Mouse (Mus musculus) spleen, adult 2 months (tissue): ENCODE data around the gene Nutf2-ps1. TPM values are rescaled to one million over a fixed set of nuclear protein-coding genes. Genes with fewer than 3 reads are reported as not detected.

Experiments
- DNase-seq, 2 experiments: peaks; one replicate each; pipeline versions ENCODE4 v3.0.0 to v3.0.0-alpha.2; 2012 to 2021; ENCODE audit warnings: low spot score in 2 of 2, low read depth in 1 of 2
- H3K27ac ChIP-seq: fragments of 200-500 bp; 2 replicates; pipeline ENCODE4 v1.5.1; 2012; ENCODE audit warnings: low read length, inconsistent platforms; ENCODE audit not compliant: insufficient read depth
- H3K27me3 ChIP-seq: fragments of 200-500 bp; 2 replicates; pipeline ENCODE4 v1.6.1; 2012; ENCODE audit warnings: mild to moderate bottlenecking, moderate library complexity, low read length, inconsistent platforms; ENCODE audit not compliant: control insufficient read depth, insufficient read depth
- H3K36me3 ChIP-seq: fragments of 200-500 bp; 2 replicates; pipeline ENCODE4 v1.6.1; 2012; ENCODE audit warnings: mild to moderate bottlenecking, low read length, inconsistent platforms; ENCODE audit not compliant: control insufficient read depth, insufficient read depth
- H3K4me1 ChIP-seq: fragments of 200-500 bp; 2 replicates; pipeline ENCODE4 v1.6.1; 2011; ENCODE audit warnings: inconsistent platforms; ENCODE audit not compliant: control insufficient read depth, insufficient read depth, insufficient read length
- H3K4me3 ChIP-seq: fragments of 200-500 bp; 2 replicates; pipeline ENCODE4 v1.5.1; 2011; ENCODE audit warnings: mild to moderate bottlenecking, inconsistent platforms; ENCODE audit not compliant: insufficient read depth, insufficient read length; ENCODE audit errors: extremely low read depth
- CTCF ChIP-seq: fragments of 200-500 bp; IDR thresholded peaks from 2 replicates; pipeline ENCODE4 v1.5.1; 2011; ENCODE audit warnings: mild to moderate bottlenecking, inconsistent platforms; ENCODE audit not compliant: insufficient read depth, insufficient read length, insufficient replicate concordance; ENCODE audit errors: extremely low read depth
- POLR2A ChIP-seq: fragments of 200-500 bp; IDR thresholded peaks from 2 replicates; pipeline ENCODE4 v1.6.1; 2011; ENCODE audit warnings: low read depth, low read length, inconsistent platforms
- WGBS: fragments of 180-500 bp; shearing (Covaris S2); methylation state at CpG from one replicate; pipeline ENCODE4 v1.1.7; 2018; 5-methylcytosine and 5-hydroxymethylcytosine counted together
- polyA plus RNA-seq: library from polyadenylated mRNA; depleted of rRNA; stranded (reverse); fragments of >200 nt; gene quantifications from 2 replicates; pipeline ENCODE4 v1.2.3, GENCODE M21; 2012; rRNA removed

The Nutf2-ps1 gene
- polyA plus RNA-seq, 1 experiment: 63.5 TPM

DNA sequence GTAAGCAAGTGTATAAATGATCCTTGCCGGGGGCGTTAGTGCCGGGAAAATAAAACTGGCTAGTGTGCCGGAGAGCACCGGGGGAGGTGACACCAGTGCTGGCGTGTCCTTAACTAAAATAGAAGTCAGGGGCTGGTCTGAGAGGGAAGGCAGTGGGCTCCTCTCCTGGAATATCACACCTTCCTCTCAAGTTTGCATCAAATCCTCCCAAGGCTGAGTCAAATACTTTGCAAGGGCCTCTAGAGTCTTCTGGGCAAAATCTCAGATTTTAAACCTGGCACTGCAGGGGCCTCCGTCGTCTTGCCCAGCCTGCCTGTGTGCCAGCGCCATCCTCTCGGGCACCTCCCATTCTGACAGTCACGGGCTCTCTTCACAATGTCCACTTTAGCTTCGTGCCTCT, 37.9 kb downstream of the Nutf2-ps1 start:
- 90% methylated on average over 12 of the region's 12 CpGs for WGBS
- Histone ChIP-seq H3K4me3 (no peak overlapping the region), H3K4me1 (peaks cover 7% of the 10 kb centered on the region; the same call in 1 of the 2 replicates), H3K27ac (no peak overlapping the region), H3K27me3 (no peaks in the 10 kb centered on the region), H3K36me3 (no peaks in the 10 kb centered on the region)
- no peak for TF ChIP-seq POLR2A
- TF ChIP-seq CTCF: no peak
- DNase-seq: no peak

DNA sequence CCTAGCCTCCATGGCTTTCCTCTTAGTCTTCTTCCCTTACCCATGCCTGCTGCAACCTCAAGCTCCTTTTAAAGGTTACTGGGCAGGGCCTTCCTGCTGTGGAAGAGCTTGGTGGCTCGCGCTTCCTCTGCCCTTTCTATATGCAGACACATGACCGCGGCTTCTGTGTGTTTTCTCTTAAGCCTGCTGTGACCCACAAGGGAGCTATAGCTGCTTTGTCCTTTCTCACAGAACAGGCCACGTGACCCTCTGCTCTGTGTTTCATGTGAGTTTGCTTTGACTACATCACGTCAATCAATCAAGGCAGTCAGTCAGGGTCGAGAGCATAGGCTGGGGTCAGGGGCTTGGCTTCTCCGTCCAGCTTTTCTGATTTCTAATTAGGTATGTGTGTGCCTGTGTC, 41.3 kb downstream of the Nutf2-ps1 start:
- no peak for DNase-seq
- Histone ChIP-seq H3K27me3 (no peaks in the 10 kb centered on the region), H3K4me3 (no peak overlapping the region), H3K27ac (no peak overlapping the region), H3K36me3 (no peaks in the 10 kb centered on the region), H3K4me1 (peaks cover 12% of the 10 kb centered on the region)
- WGBS: 24% methylated on average over 8 of the region's 8 CpGs
- TF ChIP-seq POLR2A (no peak), CTCF (no peak)

DNA sequence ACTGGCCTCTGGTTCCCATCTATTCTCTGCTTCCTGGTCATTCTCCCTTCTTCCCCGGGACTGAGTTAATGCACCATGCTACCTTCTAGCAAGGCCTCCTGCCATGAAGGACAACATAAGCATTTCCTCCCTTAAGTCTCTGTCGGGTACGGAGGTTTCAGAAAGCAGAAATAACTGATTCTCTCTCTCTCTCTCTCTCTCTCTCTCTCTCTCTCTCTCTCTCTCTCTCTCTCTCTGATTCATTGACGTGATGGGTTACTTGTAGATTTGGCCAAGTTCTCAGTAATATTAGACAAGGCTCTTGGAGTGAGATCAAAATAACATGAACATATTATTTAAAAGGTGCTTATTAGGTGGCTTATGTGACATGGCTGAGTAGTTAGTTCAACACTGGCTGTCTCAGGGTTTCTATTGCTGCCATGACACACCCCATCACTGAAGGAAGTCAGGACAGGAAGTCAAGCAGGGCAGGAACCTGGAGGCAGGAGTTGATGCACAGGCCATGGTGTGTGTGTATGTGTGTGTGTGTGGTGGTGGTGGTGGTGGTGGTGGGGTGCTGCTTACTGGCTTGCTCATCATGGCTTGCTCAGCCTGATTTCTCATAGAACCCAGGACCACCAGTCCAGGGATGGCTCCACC, 43.8 kb downstream of the Nutf2-ps1 start:
- Histone ChIP-seq H3K27ac (no peak overlapping the region), H3K36me3 (peaks cover 16% of the 10 kb centered on the region)

DNA sequence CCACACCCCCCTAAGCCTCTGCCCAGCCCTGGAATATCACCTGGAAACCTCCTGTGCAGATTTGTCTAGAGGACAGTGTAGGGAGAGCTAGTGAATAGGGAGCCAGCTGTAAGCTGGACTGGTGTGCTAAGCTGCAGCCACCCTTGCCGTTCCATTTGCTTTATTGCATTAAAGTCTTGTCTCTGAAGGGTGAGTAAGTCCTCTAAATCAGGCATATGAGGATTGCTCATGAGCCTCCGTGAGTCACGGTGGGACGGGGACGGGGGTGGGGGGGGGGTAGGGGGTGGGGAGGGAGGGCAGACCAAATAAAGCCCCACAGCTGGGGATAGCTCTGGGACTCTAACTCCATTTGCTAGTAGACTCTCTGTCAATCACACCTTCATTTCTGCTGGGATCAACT, 45.3 kb downstream of the Nutf2-ps1 start:
- peaks cover 14% of the 10 kb centered on the region for H3K4me1 ChIP-seq
- H3K36me3 ChIP-seq: peaks cover 19% of the 10 kb centered on the region
- 83% methylated on average over 5 of the region's 5 CpGs for WGBS
- DNase-seq: no peak
- H3K4me3 ChIP-seq: no peak overlapping the region
- no peak for TF ChIP-seq CTCF
- TF ChIP-seq POLR2A: no peak
- no peak overlapping the region for H3K27ac ChIP-seq
- no peaks in the 10 kb centered on the region for H3K27me3 ChIP-seq

More for the DNA sequence above, 43.8 kb downstream of the Nutf2-ps1 start:
- H3K4me3 ChIP-seq: no peak overlapping the region
- H3K4me1 ChIP-seq: peaks cover 12% of the 10 kb centered on the region
- TF ChIP-seq POLR2A (no peak), CTCF (no peak)
- 29% methylated on average over 4 of the region's 4 CpGs for WGBS
- no peak for DNase-seq
- no peaks in the 10 kb centered on the region for H3K27me3 ChIP-seq

DNA sequence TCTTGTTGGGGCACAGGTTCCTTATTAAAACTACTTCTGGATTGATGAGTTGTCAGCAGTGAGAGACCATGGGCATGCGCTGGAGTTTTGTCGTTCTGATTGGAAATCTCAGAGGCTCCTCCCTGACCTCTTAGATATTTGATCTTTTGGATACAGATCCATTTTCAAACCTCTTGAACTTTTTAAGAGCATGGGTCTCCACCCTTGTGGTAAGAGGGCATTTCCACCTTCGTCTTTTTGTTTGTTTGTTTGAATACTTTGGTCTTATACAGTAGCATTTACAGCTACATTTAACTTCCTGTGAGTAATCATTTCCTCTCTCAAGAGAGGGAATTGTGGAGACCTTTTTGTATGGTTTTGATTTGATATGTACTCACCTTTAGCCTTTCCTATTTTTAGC, 49.6 kb downstream of the Nutf2-ps1 start:
- no peaks in the 10 kb centered on the region for H3K27me3 ChIP-seq
- H3K27ac ChIP-seq: no peak overlapping the region
- H3K4me1 ChIP-seq: peaks cover 13% of the 10 kb centered on the region
- 68% methylated on average over 3 of the region's 3 CpGs for WGBS
- H3K36me3 ChIP-seq: peaks cover 32% of the 10 kb centered on the region
- no peak for DNase-seq
- no peak overlapping the region for H3K4me3 ChIP-seq
- TF ChIP-seq CTCF (no peak), POLR2A (no peak)

DNA sequence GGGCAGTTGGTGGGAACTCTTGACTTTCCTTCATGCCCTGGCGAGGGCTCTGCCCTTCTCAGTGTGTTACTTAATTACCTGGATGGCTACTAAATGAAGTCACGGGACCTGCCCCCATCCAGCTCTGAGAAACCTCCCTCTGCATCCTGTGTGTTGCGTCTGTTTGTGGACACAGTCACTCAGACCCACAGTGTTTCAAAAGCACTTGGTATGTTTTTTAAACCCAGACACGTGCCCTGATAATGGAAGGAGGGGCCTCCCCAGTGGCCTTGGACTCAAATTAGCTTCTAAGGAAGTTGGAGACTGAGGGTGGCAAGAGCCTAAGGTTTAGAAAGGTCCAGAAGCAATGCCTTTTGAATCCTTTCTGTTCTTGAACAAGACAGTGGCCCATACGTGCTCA, 50.1 kb downstream of the Nutf2-ps1 start:
- Histone ChIP-seq H3K4me3 (no peak overlapping the region), H3K27ac (no peak overlapping the region), H3K4me1 (peaks cover 13% of the 10 kb centered on the region; the same call in 1 of the 2 replicates), H3K36me3 (peaks cover 34% of the 10 kb centered on the region), H3K27me3 (no peaks in the 10 kb centered on the region)
- no peak for DNase-seq
- no peak for TF ChIP-seq POLR2A
- no peak for TF ChIP-seq CTCF
- WGBS: 62% methylated on average over 5 of the region's 5 CpGs

Other genes starting within 250 kb of the Nutf2-ps1 start
- not detected in 2 replicates for gene Gm10197, start 217.3 kb downstream of the Nutf2-ps1 start, polyA plus RNA-seq
- gene Smndc1, start 198.5 kb downstream of the Nutf2-ps1 start, polyA plus RNA-seq: 3.1 and 3.6 TPM in 2 replicates
- 10.9 and 19.4 TPM in 2 replicates for gene Dusp5, start 60.0 kb downstream of the Nutf2-ps1 start, polyA plus RNA-seq
- 2.9 and 3.6 TPM in 2 replicates for gene Smc3, start 11.3 kb upstream of the Nutf2-ps1 start, polyA plus RNA-seq
- gene Rbm20, start 88.2 kb upstream of the Nutf2-ps1 start, polyA plus RNA-seq: 0.12 and 0.22 TPM in 2 replicates